Mouse (Mus musculus) frontal cortex, adult (tissue): ENCODE results near the gene A930004D18Rik.

ENCODE experiments used
- ATAC-seq: cut with Nextera tagmentation; 2 replicates; pipeline ENCODE4 v1.9.2; 2017; ENCODE audit warnings: mild to moderate bottlenecking, moderate library complexity, mixed read lengths; ENCODE audit not compliant: low TSS enrichment

Gene A930004D18Rik

GRCm38 (mm10) chr2:18037491-18037890 lies at the start of gene A930004D18Rik:
Gene A930004D18Rik, minus strand, starts transcription at chr2:18037737.
- ATAC-seq: no peak

- ATAC-seq: no peak
Measured at GRCm38 (mm10) chr2:18080182-18080860, 42.8 kb upstream of the A930004D18Rik start.

- no peak for ATAC-seq
Measured at GRCm38 (mm10) chr2:18071947-18072346, 34.4 kb upstream of the A930004D18Rik start.

- ATAC-seq: no peak
Measured at GRCm38 (mm10) chr2:18068071-18068796, 30.7 kb upstream of the A930004D18Rik start.

- ATAC-seq: no peak
Measured at GRCm38 (mm10) chr2:18066436-18066835, 28.9 kb upstream of the A930004D18Rik start.

GRCm38 (mm10) chr2:18065708-18066030 lies 28.1 kb upstream of the A930004D18Rik start:
- no peak for ATAC-seq

GRCm38 (mm10) chr2:18064941-18065707 lies 27.6 kb upstream of the A930004D18Rik start:
- peak; percentile 43 for ATAC-seq

- ATAC-seq: peak; percentile 93
Measured at GRCm38 (mm10) chr2:18064356-18064858, 26.9 kb upstream of the A930004D18Rik start.

- ATAC-seq: peak; percentile 56
Measured at GRCm38 (mm10) chr2:18063763-18064251, 26.3 kb upstream of the A930004D18Rik start.

- ATAC-seq: no peak
Measured at GRCm38 (mm10) chr2:18060396-18060795, 22.9 kb upstream of the A930004D18Rik start.

GRCm38 (mm10) chr2:18059891-18060290 lies 22.4 kb upstream of the A930004D18Rik start:
- no peak for ATAC-seq

GRCm38 (mm10) chr2:18059063-18059462 lies 21.5 kb upstream of the A930004D18Rik start:
- no peak for ATAC-seq

- ATAC-seq: no peak
Measured at GRCm38 (mm10) chr2:18058146-18058708, 20.7 kb upstream of the A930004D18Rik start.

GRCm38 (mm10) chr2:18057336-18058145 lies 20.0 kb upstream of the A930004D18Rik start:
- peak; percentile 55 for ATAC-seq

- peak; percentile 68 for ATAC-seq
Measured at GRCm38 (mm10) chr2:18056786-18057255, 19.3 kb upstream of the A930004D18Rik start.

GRCm38 (mm10) chr2:18055929-18056785 lies 18.6 kb upstream of the A930004D18Rik start:
- peak; percentile 72 for ATAC-seq

GRCm38 (mm10) chr2:18055016-18055928 lies 17.7 kb upstream of the A930004D18Rik start, which contains the start of gene Mllt10:
Gene Mllt10, plus strand, starts transcription at chr2:18055237.
- ATAC-seq: no peak

- ATAC-seq: no peak
Measured at GRCm38 (mm10) chr2:18053951-18054530, 16.5 kb upstream of the A930004D18Rik start.
